Mouse (Mus musculus) lung, embryonic 16.5 days (tissue): ENCODE measurements around the gene Gpld1. TPM values are rescaled to one million over a fixed set of nuclear protein-coding genes. Genes with fewer than 3 reads are reported as not detected.
"Not testable (repeated sequence)": the region's sequence is repeated elsewhere in the genome, so short reads cannot be mapped to it uniquely, and the experiment has no call there.

Experiments
- ATAC-seq: fragments of 200-750 bp; cut with Nextera tagmentation; 2 replicates; pipeline ENCODE4 v1.8.0; 2017; ENCODE audit warnings: low read depth, mild to moderate bottlenecking, moderate library complexity
- H3K27ac ChIP-seq: fragments of 300-500 bp; sonication (generic); 2 replicates; pipeline ENCODE4 v1.5.1; 2014; ENCODE audit warnings: mild to moderate bottlenecking, control low read depth, low read length
- H3K27me3 ChIP-seq: fragments of 300-500 bp; sonication (generic); 2 replicates; pipeline ENCODE4 v1.6.1; 2014; ENCODE audit warnings: low read depth, low read length, mixed read lengths; ENCODE audit not compliant: control insufficient read depth, insufficient read depth
- H3K36me3 ChIP-seq: fragments of 300-500 bp; sonication (generic); 2 replicates; pipeline ENCODE4 v1.6.1; 2014; ENCODE audit warnings: low read length; ENCODE audit not compliant: control insufficient read depth, insufficient read depth
- H3K4me1 ChIP-seq: fragments of 300-500 bp; sonication (generic); replicated peaks from 2 replicates; pipeline ENCODE4 v1.6.1; 2014; ENCODE audit warnings: low read length, mixed read lengths; ENCODE audit not compliant: control insufficient read depth, insufficient read depth
- H3K4me2 ChIP-seq: fragments of 300-500 bp; sonication (generic); 2 replicates; pipeline ENCODE4 v1.6.1; 2014; ENCODE audit warnings: low read depth, low read length, control low read depth
- H3K4me3 ChIP-seq: fragments of 300-500 bp; sonication (generic); 2 replicates; pipeline ENCODE4 v1.5.1; 2014; ENCODE audit warnings: mild to moderate bottlenecking, low read length, control low read depth
- H3K9ac ChIP-seq: fragments of 300-500 bp; sonication (generic); 2 replicates; pipeline ENCODE4 v1.6.1; 2014; ENCODE audit warnings: low read length, control low read depth
- H3K9me3 ChIP-seq: fragments of 300-500 bp; sonication (generic); 2 replicates; pipeline ENCODE4 v1.6.1; 2016; ENCODE audit warnings: low read length; ENCODE audit not compliant: control insufficient read depth
- WGBS: fragments of 180-500 bp; shearing (Covaris S2); extraction: QIAGEN DNeasy Blood & Tissue Kit; methylation state at CpG from one replicate; pipeline ENCODE4 v1.1.7; 2014; 5-methylcytosine and 5-hydroxymethylcytosine counted together
- polyA plus RNA-seq: library from polyadenylated mRNA; unstranded; fragments of >200 nt; fragmentation: Nextera tagmentation; extraction: Ambion mirVana; gene quantifications from 2 replicates; pipeline ENCODE4 v1.2.1, GENCODE M21; 2015

Gene Gpld1
- polyA plus RNA-seq, 1 experiment from 2014 or later = 1.7 TPM

GRCm38 (mm10) chr13:24960084-24960483 lies 17.1 kb downstream of the Gpld1 start:
- H3K27ac ChIP-seq = no peak overlapping the region
- no peak overlapping the region for H3K4me3 ChIP-seq
- H3K4me1 ChIP-seq = 0 out of 2 replicates have a peak, but pooled peaks cover under 1% of the 10 kb centered on the region
- 68% methylated on average over 3 of the region's 3 CpGs for WGBS
- H3K4me2 ChIP-seq = no peak overlapping the region
- H3K9ac ChIP-seq = no peak overlapping the region
- no peaks in the 10 kb centered on the region for H3K27me3 ChIP-seq
- no peaks in the 10 kb centered on the region for H3K36me3 ChIP-seq
- no peaks in the 10 kb centered on the region for H3K9me3 ChIP-seq
- no peak for ATAC-seq

- Histone ChIP-seq H3K9ac (no peak overlapping the region), H3K27me3 (no peaks in the 10 kb centered on the region), H3K9me3 (no peaks in the 10 kb centered on the region), H3K4me1 (peaks cover 9% of the 10 kb centered on the region; the same call in 1 of the 2 replicates), H3K4me3 (no peak overlapping the region), H3K27ac (no peak overlapping the region), H3K4me2 (no peak overlapping the region), H3K36me3 (no peaks in the 10 kb centered on the region)
- no peak for ATAC-seq
- WGBS = 82% methylated on average over 8 of the region's 8 CpGs
These were observed 19.2 kb downstream of the Gpld1 start for GRCm38 (mm10) chr13:24962119-24962518.

GRCm38 (mm10) chr13:24965130-24965845 lies 22.3 kb downstream of the Gpld1 start:
- H3K9me3 ChIP-seq = no peaks in the 10 kb centered on the region
- peak; percentile 59; the same call in 1 of the 2 replicates for ATAC-seq
- no peaks in the 10 kb centered on the region for H3K36me3 ChIP-seq
- no peak overlapping the region for H3K27ac ChIP-seq
- H3K27me3 ChIP-seq = no peaks in the 10 kb centered on the region
- peaks cover 9% of the 10 kb centered on the region; the same call in 1 of the 2 replicates for H3K4me1 ChIP-seq
- H3K4me2 ChIP-seq = peak overlapping the region; percentile 59
- peak overlapping the region; percentile 44 for H3K9ac ChIP-seq
- peak overlapping the region; percentile 47 for H3K4me3 ChIP-seq
- WGBS = 11% methylated on average over 15 of the region's 15 CpGs

GRCm38 (mm10) chr13:24965846-24966201 lies 22.9 kb downstream of the Gpld1 start:
- H3K4me1 ChIP-seq = peaks cover 9% of the 10 kb centered on the region; the same call in 1 of the 2 replicates
- H3K9me3 ChIP-seq = no peaks in the 10 kb centered on the region
- ATAC-seq = no peak; the same call in 1 of the 2 replicates
- H3K4me2 ChIP-seq = peak overlapping the region; percentile 59
- H3K27ac ChIP-seq = no peak overlapping the region
- H3K4me3 ChIP-seq = peak overlapping the region; percentile 47
- H3K36me3 ChIP-seq = no peaks in the 10 kb centered on the region
- H3K9ac ChIP-seq = peak overlapping the region; percentile 44; the same call in 1 of the 2 replicates
- WGBS = 26% methylated on average over 5 of the region's 5 CpGs
- no peaks in the 10 kb centered on the region for H3K27me3 ChIP-seq

- not testable (repeated sequence) for ATAC-seq, H3K9me3 ChIP-seq, H3K27me3 ChIP-seq, H3K4me3 ChIP-seq, H3K4me1 ChIP-seq, H3K9ac ChIP-seq, H3K27ac ChIP-seq, H3K36me3 ChIP-seq, H3K4me2 ChIP-seq
- 77% methylated on average over 3 of the region's 3 CpGs for WGBS
These were observed 28.8 kb downstream of the Gpld1 start for GRCm38 (mm10) chr13:24971776-24972175.

GRCm38 (mm10) chr13:24976384-24976783 lies 33.4 kb downstream of the Gpld1 start:
- no peak overlapping the region for H3K9ac ChIP-seq
- H3K4me2 ChIP-seq = no peak overlapping the region
- no peak overlapping the region for H3K4me3 ChIP-seq
- ATAC-seq = no peak
- no peaks in the 10 kb centered on the region for H3K36me3 ChIP-seq
- no peaks in the 10 kb centered on the region for H3K9me3 ChIP-seq
- H3K27me3 ChIP-seq = no peaks in the 10 kb centered on the region
- no peak overlapping the region for H3K27ac ChIP-seq
- 78% methylated on average over 4 of the region's 4 CpGs for WGBS
- no peaks in the 10 kb centered on the region for H3K4me1 ChIP-seq

GRCm38 (mm10) chr13:24977820-24978342 lies 34.9 kb downstream of the Gpld1 start:
- H3K4me3 ChIP-seq = no peak overlapping the region
- peak; percentile 39; the same call in 1 of the 2 replicates for ATAC-seq
- 69% methylated on average over 5 of the region's 5 CpGs for WGBS
- H3K27ac ChIP-seq = no peak overlapping the region
- H3K27me3 ChIP-seq = no peaks in the 10 kb centered on the region
- H3K36me3 ChIP-seq = no peaks in the 10 kb centered on the region
- H3K9me3 ChIP-seq = no peaks in the 10 kb centered on the region
- no peaks in the 10 kb centered on the region for H3K4me1 ChIP-seq
- H3K4me2 ChIP-seq = no peak overlapping the region
- H3K9ac ChIP-seq = no peak overlapping the region

GRCm38 (mm10) chr13:24981031-24981430 lies 38.1 kb downstream of the Gpld1 start:
- H3K27ac ChIP-seq = no peak overlapping the region
- H3K4me3 ChIP-seq = no peak overlapping the region
- no peaks in the 10 kb centered on the region for H3K36me3 ChIP-seq
- 65% methylated on average over 6 of the region's 6 CpGs for WGBS
- no peak overlapping the region for H3K4me2 ChIP-seq
- no peaks in the 10 kb centered on the region for H3K9me3 ChIP-seq
- no peak overlapping the region for H3K9ac ChIP-seq
- no peaks in the 10 kb centered on the region for H3K27me3 ChIP-seq
- no peak for ATAC-seq
- no peaks in the 10 kb centered on the region for H3K4me1 ChIP-seq

- Histone ChIP-seq H3K9me3 (no peaks in the 10 kb centered on the region), H3K4me3 (no peak overlapping the region), H3K36me3 (no peaks in the 10 kb centered on the region; the same call in 1 of the 2 replicates), H3K4me1 (no peaks in the 10 kb centered on the region), H3K9ac (no peak overlapping the region), H3K4me2 (no peak overlapping the region), H3K27ac (no peak overlapping the region), H3K27me3 (no peaks in the 10 kb centered on the region)
- no peak for ATAC-seq
- WGBS = 62% methylated on average over 2 of the region's 2 CpGs
These were observed 42.5 kb downstream of the Gpld1 start for GRCm38 (mm10) chr13:24985435-24985834.
